Mouse (Mus musculus): Measurements from ENCODE around the gene Rbks. TPM values are rescaled to one million over a fixed set of nuclear protein-coding genes. Genes with fewer than 3 reads are reported as not detected.
"Not testable (repeated sequence)": the region's sequence is repeated elsewhere in the genome, so short reads cannot be mapped to it uniquely, and the experiment has no call there.

Gene Rbks
- total and polyA plus RNA-seq, 2 experiments from 2014 or later, result 0.90 to 2.3 TPM

GRCm38 (mm10) chr5:31642300-31642699, 55.1 kb downstream of the Rbks start:
- Histone ChIP-seq H3K4me1 (ENCODE audit: insufficient read depth) (no peaks in the 10 kb centered on the region), H3K9me3 (ENCODE audit: low read length) (no peaks in the 10 kb centered on the region), H3K4me3 (ENCODE audit: low read depth, low read length) (no peak overlapping the region), H3K9ac (no peak overlapping the region), H3K27me3 (ENCODE audit: insufficient read depth, low read length) (no peaks in the 10 kb centered on the region), H3K36me3 (ENCODE audit: insufficient read depth) (no peaks in the 10 kb centered on the region), H3K27ac (ENCODE audit: low read depth, low read length) (no peak overlapping the region), H3K4me2 (ENCODE audit: low read depth) (no peak overlapping the region)
- TF ChIP-seq CTCF (IDR thresholded peaks at IDR 0.05; ENCODE audit: low read depth), result no peak
- DNase-seq (no peak), ATAC-seq (no peak)
- 90% methylated on average over 3 of the region's 3 CpGs for WGBS

GRCm38 (mm10) chr5:31640542-31640941, 56.9 kb downstream of the Rbks start:
- no peak for ATAC-seq
- no peak for TF ChIP-seq CTCF (IDR thresholded peaks at IDR 0.05; ENCODE audit: low read depth)
- WGBS, result 97% methylated on average over 2 of the region's 2 CpGs

GRCm38 (mm10) chr5:31636636-31637253, 60.7 kb downstream of the Rbks start:
- Histone ChIP-seq H3K9ac (no peak overlapping the region), H3K27me3 (ENCODE audit: insufficient read depth, low read length) (no peaks in the 10 kb centered on the region), H3K36me3 (ENCODE audit: insufficient read depth) (no peaks in the 10 kb centered on the region), H3K4me2 (ENCODE audit: low read depth) (no peak overlapping the region), H3K27ac (ENCODE audit: low read depth, low read length) (no peak overlapping the region), H3K4me1 (ENCODE audit: insufficient read depth) (no peaks in the 10 kb centered on the region), H3K4me3 (ENCODE audit: low read depth, low read length) (no peak overlapping the region), H3K9me3 (ENCODE audit: low read length) (no peaks in the 10 kb centered on the region)
- no peak for TF ChIP-seq CTCF (IDR thresholded peaks at IDR 0.05; ENCODE audit: low read depth)
- no peak for ATAC-seq
- WGBS, result 33% methylated on average over 9 of the region's 9 CpGs
- DNase-seq, result no peak

More at GRCm38 (mm10) chr5:31640542-31640941, 56.9 kb downstream of the Rbks start:
- H3K9ac ChIP-seq, result no peak overlapping the region
- no peak overlapping the region for H3K4me2 ChIP-seq (ENCODE audit: low read depth)
- no peak for DNase-seq
- no peaks in the 10 kb centered on the region for H3K4me1 ChIP-seq (ENCODE audit: insufficient read depth)
- H3K4me3 ChIP-seq (ENCODE audit: low read depth, low read length), result no peak overlapping the region
- H3K27ac ChIP-seq (ENCODE audit: low read depth, low read length), result no peak overlapping the region
- H3K36me3 ChIP-seq (ENCODE audit: insufficient read depth), result no peaks in the 10 kb centered on the region
- H3K27me3 ChIP-seq (ENCODE audit: insufficient read depth, low read length), result no peaks in the 10 kb centered on the region
- no peaks in the 10 kb centered on the region for H3K9me3 ChIP-seq (ENCODE audit: low read length)

DNA sequence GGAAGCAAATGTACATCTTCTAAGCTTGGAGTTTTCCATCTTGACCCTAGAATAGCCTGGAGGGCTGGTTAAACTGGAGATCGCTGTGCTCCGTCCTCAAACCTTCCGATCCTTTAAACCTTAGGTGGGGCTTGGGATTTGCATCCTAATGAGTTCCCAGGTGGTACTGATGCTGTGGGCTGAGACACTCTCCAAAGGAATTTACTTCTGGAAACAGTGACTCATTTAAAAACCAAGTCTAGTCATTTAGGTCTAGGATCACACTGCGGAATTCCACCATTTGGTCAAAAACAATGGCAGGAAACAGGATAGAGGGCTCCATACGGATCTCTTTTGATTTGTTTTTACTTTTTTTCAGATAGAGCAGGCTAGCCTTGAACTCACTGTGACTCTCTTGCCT, 62.7 kb downstream of the Rbks start:
- Histone ChIP-seq H3K4me3 (ENCODE audit: low read depth, low read length) (no peak overlapping the region), H3K9me3 (ENCODE audit: low read length) (no peaks in the 10 kb centered on the region), H3K36me3 (ENCODE audit: insufficient read depth) (no peaks in the 10 kb centered on the region), H3K4me2 (ENCODE audit: low read depth) (no peak overlapping the region), H3K9ac (no peak overlapping the region), H3K27me3 (ENCODE audit: insufficient read depth, low read length) (no peaks in the 10 kb centered on the region), H3K4me1 (ENCODE audit: insufficient read depth) (no peaks in the 10 kb centered on the region), H3K27ac (ENCODE audit: low read depth, low read length) (no peak overlapping the region; the same call in 1 of the 2 replicates)
- ATAC-seq, result no peak
- no peak for TF ChIP-seq CTCF (IDR thresholded peaks at IDR 0.05; ENCODE audit: low read depth)
- no peak for DNase-seq
- WGBS, result 53% methylated on average over 5 of the region's 5 CpGs

- no peak overlapping the region for H3K9ac ChIP-seq
- WGBS, result 64% methylated on average over 4 of the region's 4 CpGs
Observed at GRCm38 (mm10) chr5:31634161-31634560, 63.3 kb downstream of the Rbks start.

GRCm38 (mm10) chr5:31631169-31631568, 66.3 kb downstream of the Rbks start:
- H3K4me1 ChIP-seq (ENCODE audit: insufficient read depth); ATAC-seq; DNase-seq; H3K4me3 ChIP-seq (ENCODE audit: low read depth, low read length); H3K4me2 ChIP-seq (ENCODE audit: low read depth); H3K9ac ChIP-seq; H3K27ac ChIP-seq (ENCODE audit: low read depth, low read length); H3K9me3 ChIP-seq (ENCODE audit: low read length); H3K36me3 ChIP-seq (ENCODE audit: insufficient read depth); H3K27me3 ChIP-seq (ENCODE audit: insufficient read depth, low read length): not testable (repeated sequence)
- 92% methylated on average over 4 of the region's 4 CpGs for WGBS

More at GRCm38 (mm10) chr5:31634161-31634560, 63.3 kb downstream of the Rbks start:
- no peak for ATAC-seq
- no peak for TF ChIP-seq CTCF (IDR thresholded peaks at IDR 0.05; ENCODE audit: low read depth)
- DNase-seq, result no peak
- H3K9me3 ChIP-seq (ENCODE audit: low read length), result no peaks in the 10 kb centered on the region
- H3K4me3 ChIP-seq (ENCODE audit: low read depth, low read length), result no peak overlapping the region
- no peaks in the 10 kb centered on the region for H3K4me1 ChIP-seq (ENCODE audit: insufficient read depth)
- H3K27ac ChIP-seq (ENCODE audit: low read depth, low read length), result no peak overlapping the region
- no peak overlapping the region for H3K4me2 ChIP-seq (ENCODE audit: low read depth)
- no peaks in the 10 kb centered on the region for H3K27me3 ChIP-seq (ENCODE audit: insufficient read depth, low read length)
- no peaks in the 10 kb centered on the region for H3K36me3 ChIP-seq (ENCODE audit: insufficient read depth)

- Histone ChIP-seq H3K36me3 (ENCODE audit: insufficient read depth) (no peaks in the 10 kb centered on the region), H3K27me3 (ENCODE audit: insufficient read depth, low read length) (no peaks in the 10 kb centered on the region), H3K27ac (ENCODE audit: low read depth, low read length) (no peak overlapping the region), H3K9ac (no peak overlapping the region), H3K4me2 (ENCODE audit: low read depth) (no peak overlapping the region), H3K4me3 (ENCODE audit: low read depth, low read length) (no peak overlapping the region), H3K4me1 (ENCODE audit: insufficient read depth) (no peaks in the 10 kb centered on the region), H3K9me3 (ENCODE audit: low read length) (no peaks in the 10 kb centered on the region)
- 43% methylated on average over 5 of the region's 5 CpGs for WGBS
- ATAC-seq (no peak; the same call in 1 of the 2 replicates), DNase-seq (no peak)
- TF ChIP-seq CTCF (IDR thresholded peaks at IDR 0.05; ENCODE audit: low read depth), result no peak
Observed at GRCm38 (mm10) chr5:31630064-31630463, 67.4 kb downstream of the Rbks start.

Data from forebrain, postnatal 0 days (tissue).